Mouse (Mus musculus) 416B (cell line): ENCODE results near the gene Dusp7.

Experiments used
- DNase-seq: peaks from one replicate; pipeline ENCODE4 v3.0.0; 2011; ENCODE audit warnings: low read depth

The Dusp7 gene

GRCm38 (mm10) chr9:106392828-106393527 lies 24.5 kb downstream of the Dusp7 start:
- no peak for DNase-seq

GRCm38 (mm10) chr9:106393548-106393947 lies 25.1 kb downstream of the Dusp7 start:
- DNase-seq: no peak

- peak; percentile 64 for DNase-seq
Observed at GRCm38 (mm10) chr9:106394649-106395602, 26.5 kb downstream of the Dusp7 start.

- DNase-seq: no peak
Observed at GRCm38 (mm10) chr9:106397733-106398132, 29.3 kb downstream of the Dusp7 start.

DNA sequence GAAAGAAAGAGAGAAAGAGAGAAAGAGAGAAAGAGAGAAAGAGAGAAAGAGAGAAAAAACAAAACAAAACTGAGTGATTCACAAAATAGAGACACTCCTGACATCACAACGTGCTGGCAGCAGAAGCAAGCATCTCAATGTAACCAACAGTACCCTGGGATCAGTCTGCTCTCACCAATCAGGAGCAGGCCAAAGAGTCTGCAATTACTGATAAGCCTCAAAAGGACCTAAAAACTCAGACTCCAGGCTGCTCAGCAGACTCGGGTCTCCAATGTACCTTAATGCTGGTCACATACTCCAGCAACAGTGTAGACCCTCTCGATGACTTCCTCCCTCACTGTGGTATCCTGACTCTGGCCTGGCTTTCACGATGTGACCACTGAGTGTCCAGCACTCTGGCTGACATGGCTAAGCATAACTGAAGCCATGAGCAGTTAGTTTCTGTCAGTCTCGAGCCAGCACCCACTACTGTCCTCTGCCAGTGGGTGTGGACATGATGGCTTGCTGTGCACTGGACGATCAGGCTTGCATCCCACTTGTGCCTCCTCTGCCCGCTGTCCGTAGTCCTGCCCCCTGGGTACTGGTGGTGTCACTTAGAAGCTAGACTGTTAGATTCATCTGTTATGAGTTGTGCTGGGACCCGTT lies 30.4 kb downstream of the Dusp7 start:
- peak; percentile 39 for DNase-seq

GRCm38 (mm10) chr9:106399808-106400207 lies 31.4 kb downstream of the Dusp7 start:
- DNase-seq: no peak

DNA sequence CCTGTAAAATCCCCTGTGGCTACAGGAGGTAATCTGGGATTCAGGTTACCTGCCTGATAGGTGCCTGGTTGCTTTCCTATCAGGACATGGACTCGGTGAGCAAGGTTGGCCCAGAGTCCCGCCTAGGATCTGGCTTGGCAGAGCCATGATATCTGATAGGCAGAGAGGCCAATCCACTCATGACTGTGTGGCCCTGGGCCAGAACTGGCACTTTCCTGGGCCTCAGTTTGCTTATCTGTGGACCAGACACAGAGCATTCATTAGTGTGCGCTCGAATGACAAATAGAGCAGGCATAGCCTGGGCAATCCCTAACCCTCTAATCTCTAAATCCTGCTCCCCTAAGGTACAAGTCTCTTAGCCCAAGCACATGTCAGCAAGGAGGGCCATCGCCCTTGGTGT lies 33.7 kb downstream of the Dusp7 start:
- DNase-seq: no peak

DNA sequence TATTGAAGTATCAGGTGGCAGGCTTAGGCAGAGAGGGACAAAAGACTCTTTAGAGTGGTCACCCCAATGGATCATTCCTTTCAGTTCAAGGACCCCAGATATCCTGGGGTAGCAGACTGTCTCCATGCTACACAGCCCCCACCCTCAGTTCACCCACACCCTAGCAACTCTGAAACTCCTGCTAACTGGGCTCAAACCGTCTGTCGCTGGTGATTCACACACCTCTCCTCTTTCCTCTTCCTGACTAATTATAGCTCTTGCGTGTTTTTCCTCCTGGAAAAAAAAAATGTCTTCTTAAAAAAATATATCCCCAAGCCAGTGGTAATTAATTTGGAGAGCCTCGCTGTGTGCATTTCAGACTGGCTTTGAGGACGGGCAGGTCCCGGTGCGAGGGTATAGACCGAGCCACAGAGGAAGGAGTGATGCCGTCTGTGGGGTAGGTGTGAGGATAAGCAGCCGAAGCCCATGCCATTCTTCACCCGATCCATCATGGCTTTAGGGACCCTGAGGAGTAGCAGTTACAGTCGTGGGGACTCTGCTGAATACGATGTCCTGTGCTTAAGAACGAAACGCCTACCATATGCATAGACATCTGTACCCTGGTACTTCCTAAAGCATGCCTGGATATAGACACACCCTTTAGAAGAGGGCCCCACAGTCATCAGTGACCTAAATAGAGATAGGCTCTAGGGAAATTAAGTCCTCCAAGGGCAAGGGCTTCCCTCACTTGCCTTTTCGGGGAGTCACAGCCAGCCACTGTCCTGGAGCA lies 34.4 kb downstream of the Dusp7 start:
- DNase-seq: no peak

DNA sequence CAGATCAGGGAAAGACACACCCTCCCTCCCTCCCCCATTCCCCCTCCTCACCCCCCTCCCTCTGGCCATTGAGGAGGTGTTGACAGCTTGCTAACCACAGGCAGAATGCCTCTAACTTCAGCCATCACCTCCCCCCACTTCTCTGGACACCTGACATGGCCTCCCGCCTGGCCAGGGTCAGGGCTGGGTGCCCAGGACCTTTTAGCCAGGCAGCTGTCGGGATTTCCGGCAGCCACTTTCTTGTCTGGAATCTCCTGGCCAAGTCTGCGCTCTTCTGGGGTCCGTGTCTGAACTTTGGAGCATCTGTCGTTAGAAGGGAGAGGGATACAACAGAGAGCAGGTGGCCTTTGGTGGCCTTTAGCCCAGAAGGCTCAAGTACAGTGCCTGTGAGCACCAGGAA lies 36.8 kb downstream of the Dusp7 start:
- no peak for DNase-seq

DNA sequence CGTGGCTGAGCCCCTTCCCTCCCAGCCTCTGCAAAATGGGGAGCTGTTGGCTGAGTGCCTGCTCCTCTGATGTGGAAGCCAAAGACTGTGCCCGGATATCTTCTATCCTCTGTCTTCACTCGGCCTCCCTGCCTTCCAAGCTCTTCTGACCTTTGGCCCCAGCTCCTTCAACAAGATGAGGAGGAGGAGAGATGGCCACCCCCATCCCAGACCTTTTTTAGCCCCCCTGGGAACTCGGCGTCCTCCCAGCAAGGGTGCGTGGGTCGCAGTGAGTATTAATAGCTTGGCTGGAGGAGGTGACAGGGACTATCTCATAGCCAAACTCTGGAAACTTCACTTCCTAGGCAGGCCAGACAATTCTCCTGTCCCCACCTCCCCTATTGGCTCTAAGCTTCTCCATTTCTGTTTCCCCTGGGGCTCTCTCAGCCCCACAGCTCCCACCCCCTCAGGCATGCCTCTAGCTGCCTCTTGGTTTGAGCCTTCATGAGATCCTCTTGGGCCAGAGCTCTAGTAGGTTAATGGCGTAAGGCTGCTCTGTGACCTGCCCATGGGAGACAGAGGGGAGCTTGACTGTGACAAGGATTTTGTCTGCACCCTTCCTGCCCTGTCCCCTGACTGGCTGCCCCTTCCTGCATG lies 38.1 kb downstream of the Dusp7 start:
- no peak for DNase-seq

DNA sequence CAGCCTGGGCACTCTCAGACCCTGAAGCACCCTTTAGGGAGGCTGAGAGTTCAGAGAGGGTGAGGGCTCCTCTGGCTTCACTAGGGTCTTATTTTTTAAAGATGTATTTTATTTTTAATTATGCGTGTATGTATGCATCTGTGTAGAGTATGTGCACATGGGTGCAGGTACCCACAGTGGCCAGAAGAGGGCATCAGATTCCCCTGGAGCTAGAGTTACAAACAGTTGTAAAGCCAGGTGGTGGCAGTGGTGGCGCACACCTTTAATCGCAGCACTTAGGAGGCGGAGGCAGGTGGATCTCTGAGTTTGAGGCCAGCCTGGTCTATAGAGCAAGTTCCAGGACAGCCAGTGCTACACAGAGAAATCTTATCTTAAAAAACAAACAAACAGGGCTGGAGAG lies 40.7 kb downstream of the Dusp7 start:
- no peak for DNase-seq

DNA sequence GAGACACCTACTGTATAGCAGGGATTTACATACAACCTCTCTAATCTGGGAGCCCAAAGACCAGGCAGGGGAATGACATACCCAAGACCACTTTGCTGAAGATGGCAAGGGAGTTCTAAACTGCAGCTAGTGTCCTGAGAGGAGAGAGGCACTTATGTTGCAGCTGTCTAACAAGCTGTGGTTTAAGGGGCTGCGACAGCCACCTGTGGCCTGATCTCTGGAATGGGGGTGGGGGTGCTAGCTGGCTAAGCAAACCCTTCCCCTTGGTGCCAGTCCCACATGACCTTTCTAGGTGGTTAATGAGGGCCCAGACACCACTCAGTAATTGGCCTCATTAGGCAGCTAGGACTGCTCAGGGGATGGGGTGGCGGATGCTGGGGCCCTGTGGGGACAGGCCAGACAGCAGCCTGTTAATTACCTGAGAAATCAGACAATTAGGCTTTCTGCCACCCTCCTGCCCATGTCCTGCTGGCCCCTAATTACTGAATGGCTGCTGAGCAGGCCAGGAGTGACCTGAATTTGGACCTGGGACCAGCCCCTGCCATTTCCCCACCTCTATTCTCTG lies 41.7 kb downstream of the Dusp7 start:
- no peak for DNase-seq

GRCm38 (mm10) chr9:106411091-106411594 lies 42.7 kb downstream of the Dusp7 start:
- peak; percentile 50 for DNase-seq

DNA sequence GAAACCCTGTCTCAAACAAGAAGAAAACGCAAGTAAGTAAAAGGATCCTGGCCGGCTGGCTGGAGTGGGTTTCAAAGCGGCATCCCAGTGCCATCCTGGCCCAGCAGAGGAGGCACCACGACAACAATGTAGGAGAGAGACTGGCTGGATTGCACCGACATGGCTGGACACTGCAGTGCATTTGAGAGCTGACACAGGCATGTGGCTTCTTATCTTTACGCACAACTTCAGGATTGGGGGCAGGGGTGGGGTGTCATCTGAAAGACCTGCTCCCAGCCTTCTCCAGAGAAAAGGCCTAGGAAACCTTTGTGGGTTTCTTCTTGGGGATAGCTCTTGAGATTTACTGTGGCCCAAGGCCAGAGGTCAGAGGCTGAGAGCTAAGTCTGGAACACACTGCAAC lies 43.3 kb downstream of the Dusp7 start:
- no peak for DNase-seq

DNA sequence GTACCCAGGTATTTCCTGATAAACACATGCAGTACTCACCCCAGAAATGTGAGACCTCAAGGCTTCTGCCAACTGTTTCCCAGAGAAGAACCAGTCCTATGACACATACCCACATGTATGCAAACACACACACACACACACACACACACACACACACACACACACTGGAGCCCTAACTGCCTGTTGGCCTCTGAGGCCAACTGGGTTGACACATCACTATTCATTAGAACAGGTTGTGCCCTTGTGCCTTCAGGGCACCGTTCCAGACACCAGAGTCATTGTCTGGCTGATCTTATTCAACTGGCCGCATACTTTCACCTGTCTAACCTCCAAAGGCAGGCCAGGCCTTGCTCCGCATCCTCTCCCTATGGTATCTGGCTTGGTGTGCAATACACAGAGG lies 43.8 kb downstream of the Dusp7 start:
- no peak for DNase-seq

DNA sequence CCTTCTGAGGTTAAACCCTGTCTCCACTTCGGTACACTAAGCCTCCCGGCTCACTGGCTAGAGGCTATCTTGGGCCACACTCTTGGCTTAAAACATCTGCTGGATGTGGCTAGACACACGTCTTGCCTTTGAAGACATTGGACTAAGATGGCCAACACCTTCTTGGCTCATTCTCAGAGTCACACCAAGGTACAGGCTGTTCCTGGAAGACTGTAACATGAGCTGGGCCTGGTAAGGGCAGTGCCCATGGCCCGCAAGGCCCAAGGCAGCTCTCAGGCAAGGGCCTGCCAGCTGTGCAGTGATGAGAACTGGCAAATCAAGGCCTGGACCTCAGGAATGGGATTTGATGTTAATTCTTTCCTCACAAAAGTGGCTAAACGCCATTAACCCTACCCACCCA lies 45.2 kb downstream of the Dusp7 start:
- no peak for DNase-seq

- no peak for DNase-seq
Observed at GRCm38 (mm10) chr9:106416826-106417225, 48.4 kb downstream of the Dusp7 start.

DNA sequence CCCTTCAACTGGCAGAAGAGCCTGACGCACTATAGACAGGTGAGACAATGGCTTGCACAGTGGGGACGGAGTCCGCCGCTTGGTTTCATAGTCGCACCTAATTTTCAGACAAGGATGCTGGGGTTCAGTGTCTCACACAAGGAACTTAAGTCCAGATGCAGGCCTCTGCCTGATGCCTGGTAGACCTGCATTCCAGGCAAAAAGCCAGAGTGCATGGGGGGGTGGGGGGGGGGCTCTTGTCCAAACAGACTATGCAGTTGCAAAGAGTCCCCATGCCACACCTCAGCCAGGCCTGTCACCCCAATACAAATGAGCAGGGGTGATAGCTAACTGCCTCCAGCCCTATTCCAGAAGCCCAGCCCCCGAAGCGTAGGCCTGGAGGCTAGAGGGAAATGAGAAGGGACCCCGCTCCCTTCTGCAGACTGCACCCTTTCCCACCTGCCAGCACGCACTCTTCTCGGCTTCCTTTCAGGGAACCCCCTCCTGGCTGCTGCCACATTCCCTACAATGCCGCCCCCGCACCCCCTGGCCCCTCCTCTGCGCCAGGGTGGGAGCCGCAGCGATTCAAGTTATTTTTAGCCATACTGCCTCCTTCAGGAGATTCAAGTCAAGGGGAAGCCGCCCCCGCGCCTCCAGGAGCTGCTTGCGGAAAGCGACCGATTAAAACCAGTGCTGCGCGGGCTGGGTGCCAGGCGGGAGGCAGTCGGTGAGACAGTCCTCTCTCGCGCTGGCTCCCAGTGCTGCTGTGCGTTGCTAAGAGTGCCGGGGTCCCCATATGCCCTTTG lies 49.6 kb downstream of the Dusp7 start:
- DNase-seq: no peak

GRCm38 (mm10) chr9:106420608-106421007 lies 52.2 kb downstream of the Dusp7 start:
- DNase-seq: no peak
